Mouse (Mus musculus): Measurements from ENCODE around the gene Mcoln2. TPM values are rescaled to one million over a fixed set of nuclear protein-coding genes. Genes with fewer than 3 reads are reported as not detected.

Gene Mcoln2
- polyA plus RNA-seq, 1 experiment from 2014 or later, result 0.59 TPM

DNA sequence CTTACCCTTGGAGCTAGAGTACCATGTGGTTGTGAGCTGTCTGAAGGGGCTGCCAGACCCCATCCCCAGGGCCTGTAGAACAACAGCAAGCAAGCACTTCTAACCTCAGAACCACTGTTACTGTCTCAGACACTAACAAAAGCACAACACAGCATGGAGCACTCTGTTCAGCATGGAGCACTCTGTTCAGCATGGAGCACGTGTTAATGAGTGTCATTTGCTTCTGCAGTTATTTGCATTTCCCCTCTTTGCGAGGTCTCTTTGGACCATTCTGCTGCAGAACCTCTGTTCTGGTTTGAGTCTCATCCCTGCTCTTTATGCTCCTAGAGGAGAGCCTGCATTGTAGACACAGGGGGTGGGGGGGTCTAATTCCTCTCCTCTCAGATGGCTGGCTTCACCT, 3.3 kb downstream of the Mcoln2 start:
- peaks cover 23% of the 10 kb centered on the region for H3K27me3 ChIP-seq (replicated peaks; ENCODE audit: control insufficient read depth, insufficient read depth, low read length)
- ATAC-seq, result no peak
- no peak overlapping the region for H3K27ac ChIP-seq (ENCODE audit: low read depth, low read length)
- no peaks in the 10 kb centered on the region for H3K9me3 ChIP-seq (ENCODE audit: control insufficient read depth, low read length)
- H3K4me3 ChIP-seq (ENCODE audit: low read length), result no peak overlapping the region
- 60% methylated on average over 2 of the region's 2 CpGs for WGBS
- H3K9ac ChIP-seq (ENCODE audit: low read depth, low read length), result no peak overlapping the region
- no peak overlapping the region for H3K4me2 ChIP-seq (ENCODE audit: low read length)
- H3K36me3 ChIP-seq (ENCODE audit: control insufficient read depth, insufficient read depth, low read length), result no peaks in the 10 kb centered on the region
- H3K4me1 ChIP-seq (ENCODE audit: control insufficient read depth, insufficient read depth, low read depth, low read length), result peaks cover 11% of the 10 kb centered on the region

DNA sequence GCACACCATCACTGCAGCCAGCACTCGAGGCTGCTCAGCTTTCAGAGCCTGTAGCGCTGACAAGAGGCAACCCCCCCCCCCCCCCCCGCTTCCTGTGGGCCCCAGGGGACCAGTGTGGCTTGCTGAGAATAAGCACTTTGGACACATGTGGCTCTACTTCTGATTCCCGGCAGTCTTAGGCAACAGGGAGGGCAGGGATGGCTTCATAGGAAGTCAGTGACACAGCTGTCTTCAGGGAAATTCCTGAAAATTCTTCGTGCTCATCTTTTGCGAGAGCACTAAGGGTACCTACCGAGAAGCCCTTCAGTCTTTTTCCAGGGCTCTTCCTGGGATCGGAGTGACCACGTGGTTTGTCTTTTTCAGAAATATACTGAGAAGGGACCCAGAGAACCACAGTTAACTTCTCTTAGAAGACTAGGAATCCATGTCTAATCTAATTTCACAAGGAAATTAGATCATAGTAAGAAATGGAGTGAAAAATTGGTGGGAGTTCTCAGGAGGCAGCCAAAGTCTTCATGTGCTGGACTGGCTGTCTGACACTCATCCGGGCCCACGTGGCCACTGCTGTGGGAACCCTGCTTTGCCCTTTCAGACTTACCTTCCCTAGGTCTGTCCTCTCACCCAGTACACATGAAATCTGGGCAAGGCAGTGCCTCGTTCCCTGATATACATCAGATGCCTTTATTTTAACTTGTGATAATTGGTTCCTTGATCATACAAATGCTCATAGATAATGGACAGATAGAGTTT, 4.4 kb downstream of the Mcoln2 start:
- WGBS, result 16% methylated on average over 12 of the region's 12 CpGs
- peak; percentile 30; the same call in 1 of the 2 replicates for ATAC-seq
- Histone ChIP-seq H3K27me3 (replicated peaks; ENCODE audit: control insufficient read depth, insufficient read depth, low read length) (peaks cover 23% of the 10 kb centered on the region), H3K4me3 (ENCODE audit: low read length) (no peak overlapping the region), H3K4me2 (ENCODE audit: low read length) (peak overlapping the region; percentile 16; the same call in 1 of the 2 replicates), H3K9me3 (ENCODE audit: control insufficient read depth, low read length) (no peaks in the 10 kb centered on the region), H3K36me3 (ENCODE audit: control insufficient read depth, insufficient read depth, low read length) (no peaks in the 10 kb centered on the region), H3K27ac (ENCODE audit: low read depth, low read length) (no peak overlapping the region), H3K4me1 (ENCODE audit: control insufficient read depth, insufficient read depth, low read depth, low read length) (peaks cover 11% of the 10 kb centered on the region), H3K9ac (ENCODE audit: low read depth, low read length) (no peak overlapping the region)

DNA sequence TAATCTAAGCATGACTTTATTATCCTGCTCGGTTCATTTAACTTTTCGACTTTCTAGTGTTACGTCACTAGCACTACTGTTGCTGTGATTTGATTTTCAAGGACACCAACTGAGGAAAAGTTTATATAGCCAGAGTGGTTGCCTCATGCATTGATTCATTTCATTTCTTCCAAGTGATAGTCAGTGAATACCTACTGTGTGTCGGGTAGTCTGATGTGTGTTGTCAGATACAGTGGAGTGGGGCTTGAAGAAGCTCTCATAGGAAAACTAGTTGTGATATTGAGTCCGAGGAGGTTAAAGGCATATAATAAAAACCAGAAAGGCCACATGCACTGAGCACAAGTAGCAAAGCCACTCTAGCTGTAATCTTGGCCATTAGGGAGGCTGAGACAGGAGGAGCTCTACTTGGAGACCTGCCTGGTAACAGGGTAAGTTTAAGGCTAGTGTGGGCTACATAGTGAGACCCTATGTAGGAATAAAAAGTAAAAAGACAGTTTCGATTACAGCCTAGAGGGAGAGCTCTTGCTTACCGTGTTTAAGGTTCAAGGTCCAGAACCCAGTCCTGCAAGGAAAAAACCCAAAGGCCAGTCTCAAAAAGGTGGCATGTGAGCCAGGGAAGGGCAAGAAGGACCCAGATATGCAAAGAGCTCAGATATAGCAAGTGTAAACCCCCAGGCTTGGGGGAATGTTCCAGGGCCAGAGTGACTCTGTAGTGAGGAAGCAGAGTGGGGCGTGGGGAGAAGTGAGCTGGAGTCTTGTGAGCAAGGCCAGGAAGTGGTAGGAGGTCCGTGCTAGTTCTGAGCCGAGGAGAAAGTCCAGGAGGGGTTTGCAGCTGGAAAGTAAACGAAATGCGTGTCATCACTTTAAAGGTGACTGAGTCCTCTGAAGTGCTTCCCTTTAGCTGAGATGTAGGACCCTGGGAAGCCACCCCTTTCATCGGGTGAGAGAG, 6.3 kb downstream of the Mcoln2 start:
- Histone ChIP-seq H3K27ac (ENCODE audit: low read depth, low read length) (no peak overlapping the region), H3K4me3 (ENCODE audit: low read length) (no peak overlapping the region), H3K27me3 (replicated peaks; ENCODE audit: control insufficient read depth, insufficient read depth, low read length) (peaks cover 11% of the 10 kb centered on the region), H3K4me1 (ENCODE audit: control insufficient read depth, insufficient read depth, low read depth, low read length) (no peaks in the 10 kb centered on the region; the same call in 1 of the 2 replicates), H3K36me3 (ENCODE audit: control insufficient read depth, insufficient read depth, low read length) (no peaks in the 10 kb centered on the region), H3K9ac (ENCODE audit: low read depth, low read length) (no peak overlapping the region), H3K9me3 (ENCODE audit: control insufficient read depth, low read length) (no peaks in the 10 kb centered on the region), H3K4me2 (ENCODE audit: low read length) (no peak overlapping the region)
- ATAC-seq, result no peak
- WGBS, result 86% methylated on average over 13 of the region's 13 CpGs

DNA sequence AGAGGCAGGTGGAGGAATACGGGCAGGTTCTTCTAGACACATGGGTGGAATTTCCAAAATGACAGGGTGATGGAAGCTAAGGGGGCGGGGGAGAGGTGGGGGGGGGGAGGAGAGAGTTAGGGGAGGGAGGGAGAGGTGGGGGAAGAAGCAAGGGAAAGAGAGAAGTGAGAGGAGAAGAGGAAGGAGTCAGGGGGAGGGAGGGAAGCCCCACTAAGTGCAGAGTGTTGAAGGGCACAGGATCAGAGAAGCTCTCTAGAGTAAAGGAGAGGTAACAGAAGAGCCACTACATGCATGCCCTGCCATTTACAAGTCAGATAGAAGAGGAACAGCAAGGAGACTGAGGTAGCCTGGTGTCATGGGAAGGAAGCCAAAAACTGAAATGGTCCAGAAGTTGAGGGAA, 7.2 kb downstream of the Mcoln2 start:
- Histone ChIP-seq H3K4me1 (ENCODE audit: control insufficient read depth, insufficient read depth, low read depth, low read length) (no peaks in the 10 kb centered on the region; the same call in 1 of the 2 replicates), H3K4me2 (ENCODE audit: low read length) (no peak overlapping the region), H3K36me3 (ENCODE audit: control insufficient read depth, insufficient read depth, low read length) (no peaks in the 10 kb centered on the region), H3K9me3 (ENCODE audit: control insufficient read depth, low read length) (no peaks in the 10 kb centered on the region), H3K27me3 (replicated peaks; ENCODE audit: control insufficient read depth, insufficient read depth, low read length) (peaks cover 4% of the 10 kb centered on the region), H3K4me3 (ENCODE audit: low read length) (no peak overlapping the region), H3K27ac (ENCODE audit: low read depth, low read length) (no peak overlapping the region), H3K9ac (ENCODE audit: low read depth, low read length) (no peak overlapping the region)
- WGBS, result 83% methylated on average over 2 of the region's 2 CpGs
- no peak for ATAC-seq

DNA sequence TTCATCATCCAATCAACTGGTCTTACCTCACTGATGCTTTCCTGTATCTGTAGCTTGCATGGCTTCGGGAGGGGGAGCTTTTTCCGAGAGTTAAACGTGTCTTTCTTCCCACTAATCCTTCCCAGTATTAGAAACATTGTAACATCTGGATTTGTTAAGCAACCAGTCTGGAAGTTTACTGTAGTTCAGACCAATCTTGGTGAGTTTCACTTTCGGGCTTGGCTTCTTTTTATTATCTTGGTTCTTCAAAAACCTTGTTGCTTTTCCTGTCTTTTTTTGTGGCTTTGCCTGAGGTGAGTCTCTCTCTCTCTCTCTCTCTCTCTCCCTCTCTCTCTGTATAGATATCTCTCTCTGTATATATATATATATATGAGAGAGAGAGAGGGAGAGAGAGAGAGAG, 8.4 kb downstream of the Mcoln2 start:
- Histone ChIP-seq H3K4me1 (ENCODE audit: control insufficient read depth, insufficient read depth, low read depth, low read length) (no peaks in the 10 kb centered on the region; the same call in 1 of the 2 replicates), H3K9ac (ENCODE audit: low read depth, low read length) (no peak overlapping the region), H3K4me3 (ENCODE audit: low read length) (no peak overlapping the region), H3K27ac (ENCODE audit: low read depth, low read length) (no peak overlapping the region), H3K27me3 (replicated peaks; ENCODE audit: control insufficient read depth, insufficient read depth, low read length) (no peaks in the 10 kb centered on the region), H3K9me3 (ENCODE audit: control insufficient read depth, low read length) (no peaks in the 10 kb centered on the region), H3K36me3 (ENCODE audit: control insufficient read depth, insufficient read depth, low read length) (no peaks in the 10 kb centered on the region), H3K4me2 (ENCODE audit: low read length) (no peak overlapping the region)
- ATAC-seq, result no peak
- WGBS, result 84% methylated on average over 4 of the region's 4 CpGs

DNA sequence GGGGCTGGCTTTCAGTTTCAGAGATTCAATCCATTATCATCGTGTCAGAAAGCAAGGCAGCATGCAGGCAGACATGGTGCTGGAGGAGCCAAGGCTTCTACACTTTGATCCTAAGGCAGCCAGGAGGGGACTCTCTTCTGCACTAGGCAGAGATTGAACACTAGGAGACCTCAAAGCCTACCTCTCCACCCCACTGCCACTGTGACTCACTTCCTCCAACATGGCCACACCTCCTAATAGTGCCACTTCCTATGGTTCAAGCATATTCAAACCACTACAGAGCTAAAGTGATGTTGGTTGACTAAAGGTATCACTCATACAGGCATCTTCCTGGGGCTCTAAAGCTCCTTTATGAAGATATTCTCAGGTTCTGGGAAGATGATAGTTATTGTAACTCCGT, 9.7 kb downstream of the Mcoln2 start:
- 91% methylated on average over 2 of the region's 2 CpGs for WGBS
- no peak overlapping the region for H3K9ac ChIP-seq (ENCODE audit: low read depth, low read length)
- no peaks in the 10 kb centered on the region for H3K27me3 ChIP-seq (replicated peaks; ENCODE audit: control insufficient read depth, insufficient read depth, low read length)
- H3K27ac ChIP-seq (ENCODE audit: low read depth, low read length), result no peak overlapping the region
- no peak overlapping the region for H3K4me2 ChIP-seq (ENCODE audit: low read length)
- H3K4me1 ChIP-seq (ENCODE audit: control insufficient read depth, insufficient read depth, low read depth, low read length), result no peaks in the 10 kb centered on the region
- no peaks in the 10 kb centered on the region for H3K9me3 ChIP-seq (ENCODE audit: control insufficient read depth, low read length)
- H3K4me3 ChIP-seq (ENCODE audit: low read length), result no peak overlapping the region
- ATAC-seq, result no peak
- H3K36me3 ChIP-seq (ENCODE audit: control insufficient read depth, insufficient read depth, low read length), result no peaks in the 10 kb centered on the region

DNA sequence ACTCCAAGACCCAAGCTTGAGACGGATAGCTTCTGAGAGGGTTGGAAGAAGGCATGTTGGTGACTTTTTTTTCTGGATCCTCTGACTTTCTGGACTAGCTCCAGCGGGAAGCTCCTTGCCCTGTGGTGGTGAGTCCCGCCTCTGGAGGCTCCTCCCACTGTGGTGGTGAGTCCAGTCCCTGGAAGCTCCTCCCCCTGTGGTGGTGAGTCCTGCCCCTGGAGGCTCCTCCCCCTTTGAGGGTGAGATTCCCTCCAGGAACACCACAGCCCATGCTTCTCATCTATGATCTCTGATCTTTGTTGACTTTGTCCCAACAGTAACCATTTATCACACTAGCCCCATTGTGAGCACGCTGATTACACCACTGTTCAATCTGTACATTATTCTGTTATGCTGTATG, 12.6 kb downstream of the Mcoln2 start:
- Histone ChIP-seq H3K4me2 (ENCODE audit: low read length) (no peak overlapping the region), H3K9ac (ENCODE audit: low read depth, low read length) (no peak overlapping the region), H3K27ac (ENCODE audit: low read depth, low read length) (no peak overlapping the region), H3K4me3 (ENCODE audit: low read length) (no peak overlapping the region), H3K36me3 (ENCODE audit: control insufficient read depth, insufficient read depth, low read length) (no peaks in the 10 kb centered on the region), H3K4me1 (ENCODE audit: control insufficient read depth, insufficient read depth, low read depth, low read length) (no peaks in the 10 kb centered on the region), H3K27me3 (replicated peaks; ENCODE audit: control insufficient read depth, insufficient read depth, low read length) (no peaks in the 10 kb centered on the region), H3K9me3 (ENCODE audit: control insufficient read depth, low read length) (no peaks in the 10 kb centered on the region)
- ATAC-seq, result no peak
- WGBS, result 88% methylated on average over 4 of the region's 4 CpGs

DNA sequence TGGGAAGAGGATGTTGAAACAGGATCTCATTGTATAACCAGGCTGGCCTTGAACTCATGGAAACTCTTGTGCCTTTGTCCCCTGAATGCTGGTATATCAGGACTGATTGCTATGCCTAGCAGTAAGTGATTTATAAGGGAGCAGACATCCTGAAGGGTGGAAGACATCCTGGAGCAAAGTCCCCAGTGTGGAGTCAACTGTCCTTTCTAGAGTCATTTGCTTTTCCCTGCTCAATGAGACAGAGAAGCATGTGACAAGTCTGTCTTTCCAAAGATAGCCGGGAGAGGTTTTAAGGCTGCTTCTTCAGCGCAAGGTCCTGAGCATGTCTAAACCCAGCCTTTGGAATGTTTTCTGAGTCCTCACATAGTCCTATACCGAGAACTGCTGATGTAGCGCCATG, 19.7 kb downstream of the Mcoln2 start:
- no peak overlapping the region for H3K4me3 ChIP-seq (ENCODE audit: low read length)
- no peak overlapping the region for H3K4me2 ChIP-seq (ENCODE audit: low read length)
- H3K27me3 ChIP-seq (replicated peaks; ENCODE audit: control insufficient read depth, insufficient read depth, low read length), result no peaks in the 10 kb centered on the region
- no peak for ATAC-seq
- H3K36me3 ChIP-seq (ENCODE audit: control insufficient read depth, insufficient read depth, low read length), result no peaks in the 10 kb centered on the region
- H3K4me1 ChIP-seq (ENCODE audit: control insufficient read depth, insufficient read depth, low read depth, low read length), result no peaks in the 10 kb centered on the region
- 0 out of 2 replicates have a peak, but pooled peaks cover 2% of the 10 kb centered on the region for H3K9me3 ChIP-seq (ENCODE audit: control insufficient read depth, low read length)
- WGBS, result 92% methylated on average over 4 of the region's 4 CpGs
- H3K27ac ChIP-seq (ENCODE audit: low read depth, low read length), result no peak overlapping the region
- no peak overlapping the region for H3K9ac ChIP-seq (ENCODE audit: low read depth, low read length)

DNA sequence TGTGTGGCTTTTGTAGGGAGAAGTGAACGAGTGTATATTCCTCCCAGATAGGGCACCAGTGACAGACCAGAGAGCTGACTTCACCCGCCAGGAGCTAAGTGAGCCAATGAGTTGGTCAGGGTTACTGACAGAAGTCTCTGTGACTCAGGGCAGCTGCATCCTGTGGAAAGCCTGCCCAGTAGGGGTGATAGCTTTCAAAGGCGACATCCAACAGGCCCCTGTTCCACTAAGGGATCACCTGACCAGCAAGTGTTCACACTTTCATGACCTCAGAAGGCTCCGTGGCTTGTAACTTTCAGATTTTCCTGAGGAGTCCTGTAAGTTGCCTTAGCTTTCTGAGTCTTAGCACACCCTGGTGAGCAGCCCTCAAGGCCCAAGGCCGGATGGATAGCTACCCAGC, 23.4 kb downstream of the Mcoln2 start:
- 76% methylated on average over 5 of the region's 5 CpGs for WGBS
- Histone ChIP-seq H3K4me3 (ENCODE audit: low read length) (no peak overlapping the region), H3K27ac (ENCODE audit: low read depth, low read length) (no peak overlapping the region), H3K27me3 (replicated peaks; ENCODE audit: control insufficient read depth, insufficient read depth, low read length) (no peaks in the 10 kb centered on the region), H3K9me3 (ENCODE audit: control insufficient read depth, low read length) (0 out of 2 replicates have a peak, but pooled peaks cover 2% of the 10 kb centered on the region), H3K9ac (ENCODE audit: low read depth, low read length) (no peak overlapping the region), H3K4me1 (ENCODE audit: control insufficient read depth, insufficient read depth, low read depth, low read length) (no peaks in the 10 kb centered on the region; the same call in 1 of the 2 replicates), H3K36me3 (ENCODE audit: control insufficient read depth, insufficient read depth, low read length) (no peaks in the 10 kb centered on the region), H3K4me2 (ENCODE audit: low read length) (no peak overlapping the region)
- no peak for ATAC-seq
